Mouse (Mus musculus) activated CD4-positive, CD25-positive, alpha-beta regulatory T cell, adult 4 months (primary cell): Measurements from ENCODE around the gene Gm3264. TPM values are rescaled to one million over a fixed set of nuclear protein-coding genes. Genes with fewer than 3 reads are reported as not detected.
"Not testable (repeated sequence)": the region's sequence is repeated elsewhere in the genome, so short reads cannot be mapped to it uniquely, and the experiment has no call there.

Experiments used
- ATAC-seq: one replicate; pipeline ENCODE4 v1.8.0; 2017
- polyA plus RNA-seq, 2 experiments: library from polyadenylated mRNA; unstranded; fragments of 100-300 nt; shearing (Covaris generic); gene quantifications; one replicate each; pipeline ENCODE4 v1.2.1; 2017

The Gm3264 gene
- polyA plus RNA-seq, result under 1 TPM in 1 of 2 experiments, not detected in 1; 0.90 TPM

DNA sequence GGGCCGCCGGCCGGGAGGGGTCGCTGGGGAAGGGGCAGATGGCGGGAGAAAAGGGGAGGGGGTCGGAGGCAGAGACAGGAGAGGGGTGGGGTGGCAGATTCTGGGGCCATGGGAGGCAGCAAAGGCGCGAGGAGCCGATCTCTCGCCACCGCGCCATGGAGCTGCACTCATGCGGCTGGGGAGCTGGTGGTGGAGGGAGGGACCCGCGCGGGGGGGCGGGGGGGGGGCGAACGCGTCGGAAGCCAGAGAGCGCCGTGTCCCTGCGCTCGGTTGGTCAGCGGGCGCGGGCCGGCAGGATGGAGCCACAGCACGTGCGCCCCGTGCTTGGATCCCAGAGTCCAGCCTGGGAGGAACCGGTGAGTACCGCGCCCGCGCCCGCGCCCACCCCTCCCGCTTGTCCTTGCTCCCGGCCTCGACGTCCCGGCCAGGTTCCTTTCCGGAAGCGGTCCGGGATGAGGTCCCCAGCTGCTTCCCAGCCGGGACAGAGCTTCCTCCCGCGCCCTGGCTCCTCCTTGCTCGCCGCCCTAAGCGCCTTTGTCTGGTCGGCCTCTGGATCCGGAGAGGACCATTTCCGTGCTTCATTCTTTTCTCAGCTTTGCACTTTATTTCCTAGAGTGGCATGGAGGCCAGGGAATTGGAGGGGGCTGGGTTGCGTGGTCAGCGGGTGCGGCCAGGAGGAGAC is at the start of gene Gm3264:
Gene Gm3264 (plus strand): TSS at position 278 of the 682 bp plus-strand sequence.
- ATAC-seq, result not testable (repeated sequence)

DNA sequence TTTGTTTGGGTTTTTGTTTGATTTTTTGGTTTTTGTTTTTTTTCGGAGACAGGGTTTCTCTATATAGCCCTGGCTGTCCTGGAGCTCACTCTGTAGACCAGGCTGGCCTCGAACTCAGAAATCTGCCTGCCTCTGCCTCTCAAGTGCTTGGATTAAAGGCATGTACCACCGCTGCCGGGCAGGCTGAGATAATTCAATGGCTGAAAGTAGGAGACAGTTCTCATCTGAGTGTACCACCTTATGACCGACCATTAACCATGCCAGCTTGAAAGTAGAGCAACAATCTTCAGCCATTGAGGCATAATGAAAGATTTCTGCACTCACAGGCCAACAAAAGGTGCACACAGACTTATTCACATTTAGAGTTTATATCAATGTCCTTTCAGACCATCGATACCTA is 49.0 kb upstream of the Gm3264 start:
- not testable (repeated sequence) for ATAC-seq

DNA sequence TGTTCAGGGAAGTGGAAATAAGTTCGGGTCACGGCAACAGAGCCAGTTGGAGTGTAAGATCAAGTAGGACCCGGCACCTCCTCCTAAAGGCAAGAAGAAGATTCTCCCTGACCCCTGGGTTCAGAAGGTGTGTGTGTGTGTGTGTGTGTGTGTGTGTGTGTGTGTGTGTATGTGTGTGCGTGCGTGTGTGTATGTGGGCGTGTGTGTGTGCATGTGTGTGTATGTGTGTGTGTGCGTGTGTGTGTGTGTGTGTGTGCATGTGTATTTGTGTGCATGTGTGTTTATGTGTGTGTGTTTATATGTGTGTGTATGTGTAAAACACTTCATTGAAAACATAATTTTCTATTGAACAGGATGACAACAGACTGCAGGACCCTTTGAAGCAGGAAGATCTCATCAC is 33.4 kb upstream of the Gm3264 start:
- not testable (repeated sequence) for ATAC-seq

DNA sequence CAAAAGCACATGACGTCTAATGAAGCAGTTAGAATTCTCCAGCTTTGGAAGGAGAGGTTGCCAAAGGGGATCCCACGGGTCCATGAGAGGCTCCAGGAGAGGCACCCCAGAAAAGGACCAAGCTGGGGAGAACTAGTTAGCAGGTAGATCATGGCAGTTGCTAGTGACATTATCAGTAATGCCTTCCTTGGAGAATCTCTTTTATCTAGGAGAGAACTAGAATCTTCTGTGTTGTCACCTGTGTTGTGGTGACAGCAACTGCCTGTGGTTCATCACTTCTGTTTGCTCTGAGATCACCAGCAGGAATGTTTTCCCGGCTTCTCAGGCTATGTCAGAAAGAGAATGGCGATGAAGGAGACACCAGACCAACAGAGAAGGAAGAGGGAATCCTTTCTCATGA is 17.6 kb upstream of the Gm3264 start, which contains the start of gene Gm3269:
Gene Gm3269 (plus strand): TSS at position 301 of the 400 bp plus-strand sequence.
- ATAC-seq, result not testable (repeated sequence)

DNA sequence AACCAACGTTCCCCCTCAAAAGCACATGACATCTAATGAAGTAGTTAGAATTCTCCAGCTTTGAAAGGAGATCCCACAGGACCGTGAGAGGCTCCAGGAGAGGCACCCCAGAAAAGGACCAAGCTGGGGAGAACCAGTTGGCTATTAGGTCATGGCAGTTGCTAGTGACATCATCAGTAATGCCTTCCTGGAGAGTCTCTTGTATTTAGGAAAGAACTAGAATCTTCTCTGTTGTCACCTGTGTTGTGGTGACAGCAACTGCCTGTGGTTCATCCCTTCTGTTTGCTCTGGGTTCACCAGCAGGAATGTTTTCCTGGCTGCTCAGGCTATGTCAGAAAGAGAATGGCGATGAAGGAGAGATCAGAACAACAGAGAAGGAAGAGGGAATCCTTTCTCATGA is 36.7 kb downstream of the Gm3264 start, which contains the start of gene Gm3278:
Gene Gm3278 (plus strand): TSS at position 301 of the 400 bp plus-strand sequence.
- not testable (repeated sequence) for ATAC-seq

Other genes with a start within 250 kb of the Gm3264 start
- gene Gm8159, start 223.2 kb upstream of the Gm3264 start, polyA plus RNA-seq, result not detected
- gene Gm3239, start 191.4 kb upstream of the Gm3264 start, polyA plus RNA-seq, result not detected
- not detected for gene Gm7876, start 146.3 kb upstream of the Gm3264 start, polyA plus RNA-seq
- gene Gm3252, start 128.8 kb upstream of the Gm3264 start, polyA plus RNA-seq, result 1 to 10 TPM; 2.1 to 5.2 TPM
- gene Gm9602, start 79.2 kb upstream of the Gm3264 start, polyA plus RNA-seq, result not detected
- gene Gm3269, start 17.5 kb upstream of the Gm3264 start, polyA plus RNA-seq, result not detected
- not detected for gene Gm3278, start 36.8 kb downstream of the Gm3264 start, polyA plus RNA-seq
- under 1 TPM in 1 of 2 experiments, not detected in 1; 0.31 TPM for gene Gm8297, start 128.4 kb downstream of the Gm3264 start, polyA plus RNA-seq
- not detected for gene Gm3298, start 160.3 kb downstream of the Gm3264 start, polyA plus RNA-seq
- not detected for gene 4930555G01Rik, start 195.1 kb downstream of the Gm3264 start, polyA plus RNA-seq
- gene Gm8281, start 215.5 kb downstream of the Gm3264 start, polyA plus RNA-seq, result 1 to 10 TPM; 4.0 to 5.6 TPM